Mouse (Mus musculus): ENCODE measurements around the gene Serpina11. TPM values are rescaled to one million over a fixed set of nuclear protein-coding genes. Genes with fewer than 3 reads are reported as not detected.

Gene Serpina11
- polyA plus RNA-seq, 1 experiment: not detected

- no peaks in the 10 kb centered on the region for H3K36me3 ChIP-seq (ENCODE audit: control insufficient read depth, insufficient read depth)
These were observed 20.1 kb downstream of the Serpina11 start for GRCm38 (mm10) chr12:103969577-103970116.

GRCm38 (mm10) chr12:103966761-103967160, 23.0 kb downstream of the Serpina11 start:
- Histone ChIP-seq H3K4me3 (ENCODE audit: insufficient read depth, poor library complexity, severe bottlenecking) (no peak overlapping the region), H3ac (ENCODE audit: control insufficient read depth, insufficient read length, low read depth) (no peak overlapping the region), H3K79me3 (ENCODE audit: low read depth) (no peaks in the 10 kb centered on the region), H3K79me2 (ENCODE audit: control insufficient read depth, insufficient read depth) (no peaks in the 10 kb centered on the region), H3K27me3 (ENCODE audit: control insufficient read depth, insufficient read depth, insufficient read length) (no peaks in the 10 kb centered on the region), H3K36me3 (ENCODE audit: control insufficient read depth, insufficient read depth) (no peaks in the 10 kb centered on the region)
- TF ChIP-seq MAX (IDR thresholded peaks at IDR 0.05) (no peak), MYOG (IDR thresholded peaks at IDR 0.05; ENCODE audit: control insufficient read depth, extremely low read depth, insufficient read length) (no peak), CTCF (IDR thresholded peaks at IDR 0.05; ENCODE audit: control insufficient read depth, insufficient read depth, insufficient read length) (no peak), CEBPB (IDR thresholded peaks at IDR 0.05; ENCODE audit: low read depth) (no peak), MYOD1 (IDR thresholded peaks at IDR 0.05; ENCODE audit: control insufficient read depth, insufficient read length, low read depth) (no peak), FOSL1 (IDR thresholded peaks at IDR 0.05; ENCODE audit: insufficient read depth, low read length, poor library complexity, severe bottlenecking) (no peak), USF1 (IDR thresholded peaks at IDR 0.05; ENCODE audit: low read depth) (no peak)

More at GRCm38 (mm10) chr12:103969577-103970116, 20.1 kb downstream of the Serpina11 start:
- H3ac ChIP-seq (ENCODE audit: control insufficient read depth, insufficient read length, low read depth): no peak overlapping the region
- H3K79me2 ChIP-seq (ENCODE audit: control insufficient read depth, insufficient read depth): no peaks in the 10 kb centered on the region
- H3K27me3 ChIP-seq (ENCODE audit: control insufficient read depth, insufficient read depth, insufficient read length): no peaks in the 10 kb centered on the region
- H3K4me3 ChIP-seq (ENCODE audit: insufficient read depth, poor library complexity, severe bottlenecking): no peak overlapping the region
- no peaks in the 10 kb centered on the region for H3K79me3 ChIP-seq (ENCODE audit: low read depth)
- TF ChIP-seq CTCF (IDR thresholded peaks at IDR 0.05; ENCODE audit: control insufficient read depth, insufficient read depth, insufficient read length): no peak
- no peak for TF ChIP-seq USF1 (IDR thresholded peaks at IDR 0.05; ENCODE audit: low read depth)
- TF ChIP-seq MYOD1 (IDR thresholded peaks at IDR 0.05; ENCODE audit: control insufficient read depth, insufficient read length, low read depth): no peak
- TF ChIP-seq MAX (IDR thresholded peaks at IDR 0.05): no peak
- TF ChIP-seq MYOG (IDR thresholded peaks at IDR 0.05; ENCODE audit: control insufficient read depth, extremely low read depth, insufficient read length): no peak
- TF ChIP-seq CEBPB (IDR thresholded peaks at IDR 0.05; ENCODE audit: low read depth): no peak
- no peak for TF ChIP-seq FOSL1 (IDR thresholded peaks at IDR 0.05; ENCODE audit: insufficient read depth, low read length, poor library complexity, severe bottlenecking)

- Histone ChIP-seq H3K36me3 (ENCODE audit: control insufficient read depth, insufficient read depth) (no peaks in the 10 kb centered on the region), H3K4me3 (ENCODE audit: insufficient read depth, poor library complexity, severe bottlenecking) (no peak overlapping the region), H3K27me3 (ENCODE audit: control insufficient read depth, insufficient read depth, insufficient read length) (no peaks in the 10 kb centered on the region), H3K79me2 (ENCODE audit: control insufficient read depth, insufficient read depth) (no peaks in the 10 kb centered on the region), H3K79me3 (ENCODE audit: low read depth) (no peaks in the 10 kb centered on the region), H3ac (ENCODE audit: control insufficient read depth, insufficient read length, low read depth) (no peak overlapping the region)
- TF ChIP-seq CTCF (IDR thresholded peaks at IDR 0.05; ENCODE audit: control insufficient read depth, insufficient read depth, insufficient read length): no peak
- no peak for TF ChIP-seq MYOG (IDR thresholded peaks at IDR 0.05; ENCODE audit: control insufficient read depth, extremely low read depth, insufficient read length)
- TF ChIP-seq CEBPB (IDR thresholded peaks at IDR 0.05; ENCODE audit: low read depth): no peak
- TF ChIP-seq MAX (IDR thresholded peaks at IDR 0.05): no peak
- no peak for TF ChIP-seq MYOD1 (IDR thresholded peaks at IDR 0.05; ENCODE audit: control insufficient read depth, insufficient read length, low read depth)
- no peak for TF ChIP-seq USF1 (IDR thresholded peaks at IDR 0.05; ENCODE audit: low read depth)
- TF ChIP-seq FOSL1 (IDR thresholded peaks at IDR 0.05; ENCODE audit: insufficient read depth, low read length, poor library complexity, severe bottlenecking): no peak
These were observed 26.5 kb downstream of the Serpina11 start for GRCm38 (mm10) chr12:103963288-103963687.

DNA sequence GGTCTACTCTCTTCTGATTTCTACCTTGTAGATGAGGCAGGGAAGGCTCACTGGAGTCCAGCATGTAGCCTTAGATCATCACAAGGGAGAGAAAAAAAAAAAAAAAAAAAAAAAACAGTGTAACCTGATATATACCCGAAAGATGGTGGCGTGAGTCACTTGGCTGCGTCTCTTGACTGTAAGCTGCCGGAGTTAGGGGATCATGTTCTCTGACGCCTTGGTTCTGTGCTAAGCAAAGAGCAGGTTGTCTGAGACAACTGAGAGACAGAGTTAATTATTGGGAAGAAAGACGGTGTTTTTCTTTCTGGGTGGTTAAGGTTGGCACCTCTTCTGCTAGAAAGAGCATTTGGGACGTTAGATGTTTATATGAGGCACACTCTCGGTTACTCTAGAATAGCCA, 26.9 kb downstream of the Serpina11 start:
- TF ChIP-seq MYOG (IDR thresholded peaks at IDR 0.05; ENCODE audit: control insufficient read depth, extremely low read depth, insufficient read length) (no peak), FOSL1 (IDR thresholded peaks at IDR 0.05; ENCODE audit: insufficient read depth, low read length, poor library complexity, severe bottlenecking) (peak; percentile 48), CEBPB (IDR thresholded peaks at IDR 0.05; ENCODE audit: low read depth) (no peak)
- no peak overlapping the region for H3ac ChIP-seq (ENCODE audit: control insufficient read depth, insufficient read length, low read depth)
- H3K27me3 ChIP-seq (ENCODE audit: control insufficient read depth, insufficient read depth, insufficient read length): no peaks in the 10 kb centered on the region
- no peaks in the 10 kb centered on the region for H3K79me3 ChIP-seq (ENCODE audit: low read depth)
- H3K36me3 ChIP-seq (ENCODE audit: control insufficient read depth, insufficient read depth): no peaks in the 10 kb centered on the region
- no peaks in the 10 kb centered on the region for H3K79me2 ChIP-seq (ENCODE audit: control insufficient read depth, insufficient read depth)
- H3K4me3 ChIP-seq (ENCODE audit: insufficient read depth, poor library complexity, severe bottlenecking): no peak overlapping the region

DNA sequence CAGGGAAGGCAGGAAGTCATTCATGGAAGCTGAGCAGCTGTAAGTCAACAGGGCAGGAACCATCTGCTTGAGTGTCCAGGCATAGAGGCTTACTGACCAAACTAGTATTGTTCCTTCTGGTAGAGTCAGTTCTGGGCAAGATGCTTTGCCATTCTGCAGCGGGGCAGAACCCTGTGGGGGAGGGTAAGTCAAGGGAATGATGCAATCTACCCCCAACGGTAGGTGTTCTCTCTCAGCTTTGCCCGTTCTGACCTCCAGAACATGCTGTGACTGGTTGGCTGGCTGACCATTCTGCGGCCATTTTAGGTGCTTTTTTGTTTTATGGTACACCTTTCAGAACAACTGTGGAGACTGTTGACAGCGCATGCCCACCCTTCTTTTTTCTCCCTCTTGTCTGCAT, 27.4 kb downstream of the Serpina11 start:
- Histone ChIP-seq H3ac (ENCODE audit: control insufficient read depth, insufficient read length, low read depth) (no peak overlapping the region), H3K79me3 (ENCODE audit: low read depth) (no peaks in the 10 kb centered on the region), H3K27me3 (ENCODE audit: control insufficient read depth, insufficient read depth, insufficient read length) (no peaks in the 10 kb centered on the region), H3K36me3 (ENCODE audit: control insufficient read depth, insufficient read depth) (no peaks in the 10 kb centered on the region), H3K4me3 (ENCODE audit: insufficient read depth, poor library complexity, severe bottlenecking) (no peak overlapping the region), H3K79me2 (ENCODE audit: control insufficient read depth, insufficient read depth) (no peaks in the 10 kb centered on the region)
- TF ChIP-seq MYOG (IDR thresholded peaks at IDR 0.05; ENCODE audit: control insufficient read depth, extremely low read depth, insufficient read length) (no peak), MYOD1 (IDR thresholded peaks at IDR 0.05; ENCODE audit: control insufficient read depth, insufficient read length, low read depth) (no peak), CEBPB (IDR thresholded peaks at IDR 0.05; ENCODE audit: low read depth) (no peak), FOSL1 (IDR thresholded peaks at IDR 0.05; ENCODE audit: insufficient read depth, low read length, poor library complexity, severe bottlenecking) (no peak), USF1 (IDR thresholded peaks at IDR 0.05; ENCODE audit: low read depth) (no peak), MAX (IDR thresholded peaks at IDR 0.05) (no peak), CTCF (IDR thresholded peaks at IDR 0.05; ENCODE audit: control insufficient read depth, insufficient read depth, insufficient read length) (no peak)

DNA sequence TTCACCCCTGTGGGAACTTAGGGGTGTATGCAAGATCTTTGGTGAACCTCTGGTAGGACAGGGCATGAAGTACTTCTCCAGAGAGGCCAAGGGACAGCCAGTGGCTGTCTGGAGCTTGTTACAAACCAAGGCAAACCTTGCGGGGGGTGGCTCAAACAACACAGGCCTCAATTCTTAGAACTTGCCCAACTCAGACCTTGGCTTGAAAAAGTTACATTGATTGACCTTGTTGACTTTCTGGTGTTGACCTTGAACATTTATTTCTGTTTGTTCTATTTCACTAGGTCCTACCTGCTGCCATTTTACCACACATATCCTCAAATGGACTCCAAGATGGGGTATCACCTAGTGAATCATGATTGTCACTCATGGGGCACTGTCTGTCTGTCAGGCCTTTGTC, 28.0 kb downstream of the Serpina11 start:
- Histone ChIP-seq H3K4me3 (ENCODE audit: insufficient read depth, poor library complexity, severe bottlenecking) (no peak overlapping the region), H3ac (ENCODE audit: control insufficient read depth, insufficient read length, low read depth) (no peak overlapping the region), H3K79me3 (ENCODE audit: low read depth) (no peaks in the 10 kb centered on the region), H3K79me2 (ENCODE audit: control insufficient read depth, insufficient read depth) (no peaks in the 10 kb centered on the region), H3K27me3 (ENCODE audit: control insufficient read depth, insufficient read depth, insufficient read length) (no peaks in the 10 kb centered on the region), H3K36me3 (ENCODE audit: control insufficient read depth, insufficient read depth) (no peaks in the 10 kb centered on the region)
- no peak for TF ChIP-seq USF1 (IDR thresholded peaks at IDR 0.05; ENCODE audit: low read depth)
- no peak for TF ChIP-seq MYOG (IDR thresholded peaks at IDR 0.05; ENCODE audit: control insufficient read depth, extremely low read depth, insufficient read length)
- no peak for TF ChIP-seq MYOD1 (IDR thresholded peaks at IDR 0.05; ENCODE audit: control insufficient read depth, insufficient read length, low read depth)
- no peak for TF ChIP-seq FOSL1 (IDR thresholded peaks at IDR 0.05; ENCODE audit: insufficient read depth, low read length, poor library complexity, severe bottlenecking)
- no peak for TF ChIP-seq MAX (IDR thresholded peaks at IDR 0.05)
- TF ChIP-seq CEBPB (IDR thresholded peaks at IDR 0.05; ENCODE audit: low read depth): no peak
- no peak for TF ChIP-seq CTCF (IDR thresholded peaks at IDR 0.05; ENCODE audit: control insufficient read depth, insufficient read depth, insufficient read length)
